Mouse (Mus musculus): ENCODE data around the gene Sec31b. TPM values are rescaled to one million over a fixed set of nuclear protein-coding genes. Genes with fewer than 3 reads are reported as not detected.

Sec31b gene
- total and polyA plus RNA-seq, 3 experiments = 0.12 to 1.2 TPM; not detected in 1

DNA sequence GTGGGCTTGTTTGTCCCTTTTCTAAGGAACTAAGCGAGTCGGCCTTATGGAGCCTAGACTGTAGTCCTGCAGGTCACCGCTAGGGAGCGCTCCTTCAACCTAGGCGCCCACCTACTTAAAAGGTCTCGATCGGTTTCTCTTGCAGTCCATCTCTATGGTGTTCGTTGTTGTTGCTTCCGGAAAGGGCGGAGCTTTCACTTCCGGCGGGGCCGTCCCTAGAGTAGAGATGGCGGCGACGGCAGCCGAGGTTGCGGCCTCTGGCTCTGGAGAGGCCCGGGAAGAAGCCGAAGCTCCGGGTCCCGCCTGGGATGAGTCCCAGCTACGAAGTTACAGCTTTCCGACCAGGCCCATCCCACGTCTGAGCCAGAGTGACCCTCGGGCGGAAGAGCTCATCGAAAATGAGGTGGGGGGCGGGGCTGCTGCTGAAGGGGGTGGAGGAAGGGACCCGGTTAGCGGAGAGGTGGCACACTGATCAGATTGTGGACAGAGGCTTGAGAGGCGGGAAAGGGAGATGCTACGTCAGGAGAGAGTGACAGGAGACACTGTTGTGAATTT, 17.1 kb upstream of the Sec31b start, which contains the start of gene Hif1an (continued):
- TF ChIP-seq HCFC1 (IDR thresholded peaks at IDR 0.05; ENCODE audit: low read depth, low read length) (peak; percentile 94), RCOR1 (IDR thresholded peaks at IDR 0.05; ENCODE audit: low read depth, low read length) (0 out of 2 replicates have a peak, but pooled peaks have one; percentile 27), POLR2AphosphoS2 (IDR thresholded peaks at IDR 0.05; ENCODE audit: low read length) (peak; percentile 95), ZNF384 (IDR thresholded peaks at IDR 0.05; ENCODE audit: low read depth, low read length) (no peak), UBTF (IDR thresholded peaks at IDR 0.05; ENCODE audit: borderline replicate concordance, insufficient read depth, low read depth, low read length) (no peak), NELFE (IDR thresholded peaks at IDR 0.05; ENCODE audit: low read depth, low read length) (peak; percentile 96), GABPA (IDR thresholded peaks at IDR 0.05; ENCODE audit: low read depth, low read length) (peak; percentile 75; the same call in 1 of the 2 replicates), POLR2A (IDR thresholded peaks at IDR 0.05; ENCODE audit: control insufficient read depth in 1 of 2, insufficient read depth in 1 of 2, low read depth in 1 of 2, low read length in 2 of 2, poor library complexity in 1 of 2) (peak; percentile 98 to 99), ZKSCAN1 (IDR thresholded peaks at IDR 0.05; ENCODE audit: low read depth, low read length) (no peak), POLR2AphosphoS5 (IDR thresholded peaks at IDR 0.05; ENCODE audit: borderline replicate concordance, low read depth, low read length) (no peak)

DNA sequence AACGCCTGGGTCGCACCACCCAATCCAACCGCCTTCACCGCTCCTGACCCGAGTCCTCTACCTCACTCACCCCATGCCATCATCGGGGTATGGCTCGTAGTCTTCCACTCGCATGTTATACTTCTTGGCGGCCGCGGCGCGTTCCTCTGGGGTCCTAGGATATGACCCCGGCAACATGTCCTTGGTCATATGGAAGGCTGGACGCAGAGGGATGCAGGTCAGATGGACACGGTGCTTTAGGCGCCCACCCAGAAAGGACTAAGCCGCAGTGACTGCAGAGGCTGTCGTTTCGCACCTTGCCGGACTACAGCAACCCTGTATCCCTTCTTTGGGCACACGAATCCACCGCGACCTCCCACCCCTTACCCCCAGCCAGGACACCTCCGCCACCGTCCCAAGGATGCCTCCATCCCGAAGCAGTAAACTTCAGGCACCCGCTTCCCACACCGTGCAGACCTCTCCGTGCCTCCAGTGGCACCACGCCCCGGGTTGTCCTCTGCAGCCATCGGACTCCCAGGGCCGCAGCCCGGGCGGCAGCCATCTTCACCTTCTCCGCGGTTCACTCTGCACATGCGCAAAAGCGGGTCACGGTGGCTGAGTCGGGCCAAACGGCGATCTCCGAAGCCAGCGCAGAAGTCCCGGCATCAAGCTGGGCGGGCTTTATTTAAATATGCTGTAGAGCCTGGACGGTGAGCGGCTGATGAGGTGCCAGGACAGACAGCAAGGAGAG, 9.4 kb upstream of the Sec31b start, which contains the start of gene Ndufb8:
Gene Ndufb8, minus strand, starts transcription at position 580 of the 730 bp plus-strand sequence.
- Histone ChIP-seq H3K9me3 (replicated peaks; ENCODE audit: insufficient read depth, low read length) (no peaks in the 10 kb centered on the region), H3K79me2 (ENCODE audit: control insufficient read depth, insufficient read depth, low read length, poor library complexity) (peaks cover 19% of the 10 kb centered on the region), H3K9ac (ENCODE audit: control insufficient read depth, low read depth, low read length, poor library complexity, severe bottlenecking) (peak within 1 kb of the TSS; percentile 83), H3K27me3 (ENCODE audit: control insufficient read depth in 1 of 2, insufficient read depth in 2 of 2, low read length in 2 of 2) (no peaks in the 10 kb centered on the region), H3K4me3 (ENCODE audit: control insufficient read depth in 1 of 2, insufficient read depth in 1 of 2, low read depth in 2 of 2, low read length in 2 of 2) (peak within 1 kb of the TSS; percentile 85 to 88), H3K36me3 (ENCODE audit: control insufficient read depth in 1 of 2, insufficient read depth in 2 of 2, low read length in 2 of 2) (peaks cover 9 to 13% of the 10 kb centered on the region in 2 experiments), H3K4me1 (ENCODE audit: control insufficient read depth in 1 of 2, insufficient read depth in 2 of 2, low read length in 2 of 2) (peaks cover 2 to 10% of the 10 kb centered on the region in 2 experiments; a peak in 2 of 4 replicates), H3K27ac (ENCODE audit: control insufficient read depth, low read depth, low read length) (peak within 1 kb of the TSS; percentile 77)
- peak; percentile 98 for DNase-seq (ENCODE audit: low read depth, low spot score)
- no peak for TF ChIP-seq UBTF (IDR thresholded peaks at IDR 0.05; ENCODE audit: borderline replicate concordance, insufficient read depth, low read depth, low read length)
- TF ChIP-seq CHD2 (IDR thresholded peaks at IDR 0.05; ENCODE audit: low read length) = no peak
- TF ChIP-seq ZMIZ1 (IDR thresholded peaks at IDR 0.05; ENCODE audit: low read depth, low read length) = peak; percentile 96
- no peak for TF ChIP-seq POLR2AphosphoS5 (IDR thresholded peaks at IDR 0.05; ENCODE audit: borderline replicate concordance, low read depth, low read length)
- 0 out of 2 replicates have a peak, but pooled peaks have one; percentile 43 for TF ChIP-seq ETS1 (IDR thresholded peaks at IDR 0.05; ENCODE audit: low read depth, low read length)
- TF ChIP-seq ZC3H11A (IDR thresholded peaks at IDR 0.05; ENCODE audit: low read depth, low read length) = no peak
- TF ChIP-seq ZKSCAN1 (IDR thresholded peaks at IDR 0.05; ENCODE audit: low read depth, low read length) = no peak
- no peak; the same call in 1 of the 2 replicates for TF ChIP-seq MAZ (IDR thresholded peaks at IDR 0.05; ENCODE audit: low read depth, low read length)
- peak; percentile 83 for TF ChIP-seq TCF12 (IDR thresholded peaks at IDR 0.05; ENCODE audit: low read depth, low read length)
- TF ChIP-seq MAFK (IDR thresholded peaks at IDR 0.05; ENCODE audit: borderline replicate concordance, low read depth, low read length) = no peak
- no peak for TF ChIP-seq RCOR1 (IDR thresholded peaks at IDR 0.05; ENCODE audit: low read depth, low read length)
- no peak for TF ChIP-seq GABPA (IDR thresholded peaks at IDR 0.05; ENCODE audit: low read depth, low read length)
- peak; percentile 93 for TF ChIP-seq POLR2AphosphoS2 (IDR thresholded peaks at IDR 0.05; ENCODE audit: low read length)
- peak; percentile 81 for TF ChIP-seq SIN3A (IDR thresholded peaks at IDR 0.05; ENCODE audit: low read length)
- TF ChIP-seq E2F4 (IDR thresholded peaks at IDR 0.05; ENCODE audit: borderline replicate concordance, low read depth, low read length) = peak; percentile 90
- no peak for TF ChIP-seq CTCF (IDR thresholded peaks at IDR 0.05 in 2 of 3, conservative IDR thresholded peaks at IDR 0.05 in 1 of 3; ENCODE audit: control insufficient read depth in 1 of 3, insufficient read depth in 1 of 3, low read depth in 2 of 3, low read length in 3 of 3, poor library complexity in 1 of 3, severe bottlenecking in 1 of 3)
- peak; percentile 91 for TF ChIP-seq NRF1 (IDR thresholded peaks at IDR 0.05; ENCODE audit: insufficient read depth, low read depth, low read length, poor library complexity, severe bottlenecking)
- TF ChIP-seq CHD1 (IDR thresholded peaks at IDR 0.05; ENCODE audit: low read depth, low read length) = peak; percentile 85; the same call in 1 of the 2 replicates
- TF ChIP-seq TAL1 (IDR thresholded peaks at IDR 0.05; ENCODE audit: low read length) = no peak
- TF ChIP-seq GATA1 (IDR thresholded peaks at IDR 0.05; ENCODE audit: low read depth, low read length) = 0 out of 2 replicates have a peak, but pooled peaks have one; percentile 1
- TF ChIP-seq ELF1 (IDR thresholded peaks at IDR 0.05; ENCODE audit: low read depth, low read length) = 0 out of 2 replicates have a peak, but pooled peaks have one; percentile 28
- TF ChIP-seq MXI1 (IDR thresholded peaks at IDR 0.05; ENCODE audit: low read depth, low read length) = peak; percentile 68; the same call in 1 of the 2 replicates
- TF ChIP-seq USF1 (IDR thresholded peaks at IDR 0.05; ENCODE audit: low read depth, low read length) = no peak
- TF ChIP-seq ZNF384 (IDR thresholded peaks at IDR 0.05; ENCODE audit: low read depth, low read length) = no peak
- peak in 1 of 2 experiments; percentile 9; a peak in 2 of 4 replicates for TF ChIP-seq EP300 (IDR thresholded peaks at IDR 0.05; ENCODE audit: low read depth in 1 of 2, low read length in 2 of 2)
- no peak for TF ChIP-seq MYB (IDR thresholded peaks at IDR 0.05; ENCODE audit: low read depth, low read length)
- TF ChIP-seq USF2 (IDR thresholded peaks at IDR 0.05; ENCODE audit: borderline replicate concordance in 1 of 2, insufficient read depth in 1 of 2, low read depth in 1 of 2, low read length in 2 of 2) = no peak

Data from MEL (cell line).